Mouse (Mus musculus): Measurements from ENCODE around the gene Dlg1.
A peak's percentile ranks its signal among the peaks of the same experiment; 100 is the strongest.
"Not testable (repeated sequence)": the region's sequence is repeated elsewhere in the genome, so short reads cannot be mapped to it uniquely, and the experiment has no call there.

Dlg1 gene

DNA sequence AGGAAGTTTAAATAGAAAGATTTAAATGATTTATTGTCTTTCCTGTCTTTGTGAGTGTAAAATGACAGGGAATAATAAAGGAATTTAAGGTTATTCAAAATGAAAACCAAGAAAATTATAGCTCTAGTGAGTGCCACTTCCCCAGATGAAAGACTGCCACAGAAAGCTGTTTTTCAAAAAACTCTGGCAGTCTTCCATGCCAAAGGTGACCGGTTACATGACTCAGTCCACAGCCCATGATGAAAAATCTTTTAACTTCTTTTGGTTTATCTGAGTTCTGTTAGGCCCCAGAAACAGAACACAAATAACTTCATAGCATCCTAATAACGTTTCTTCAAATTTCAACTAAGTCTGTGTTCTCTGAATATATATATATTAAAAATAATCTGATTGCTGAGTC, 7.7 kb upstream of the Dlg1 start:
- DNase-seq (ENCODE audit: low spot score in 2 of 2), result no peak

DNA sequence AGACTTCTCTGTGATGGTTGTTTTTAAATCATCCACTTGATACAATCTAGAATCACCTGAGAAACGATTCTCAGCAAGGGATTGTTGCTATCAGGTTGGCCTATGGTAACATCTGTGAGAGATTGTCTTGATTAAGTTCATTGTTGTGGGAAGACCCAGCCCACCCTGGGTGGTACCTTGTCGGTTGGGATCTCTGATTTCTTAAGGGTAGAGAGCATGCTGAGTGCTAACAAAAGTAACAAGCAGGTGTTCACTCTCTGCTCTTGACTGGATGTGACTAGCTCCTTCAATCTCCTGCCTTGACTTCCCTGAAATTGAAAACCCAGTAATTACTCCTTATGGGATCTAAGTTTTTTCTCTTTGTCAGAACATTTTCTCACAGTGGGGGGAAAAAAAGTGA, 5.7 kb upstream of the Dlg1 start:
- no peak for DNase-seq (ENCODE audit: low spot score in 2 of 2)

DNA sequence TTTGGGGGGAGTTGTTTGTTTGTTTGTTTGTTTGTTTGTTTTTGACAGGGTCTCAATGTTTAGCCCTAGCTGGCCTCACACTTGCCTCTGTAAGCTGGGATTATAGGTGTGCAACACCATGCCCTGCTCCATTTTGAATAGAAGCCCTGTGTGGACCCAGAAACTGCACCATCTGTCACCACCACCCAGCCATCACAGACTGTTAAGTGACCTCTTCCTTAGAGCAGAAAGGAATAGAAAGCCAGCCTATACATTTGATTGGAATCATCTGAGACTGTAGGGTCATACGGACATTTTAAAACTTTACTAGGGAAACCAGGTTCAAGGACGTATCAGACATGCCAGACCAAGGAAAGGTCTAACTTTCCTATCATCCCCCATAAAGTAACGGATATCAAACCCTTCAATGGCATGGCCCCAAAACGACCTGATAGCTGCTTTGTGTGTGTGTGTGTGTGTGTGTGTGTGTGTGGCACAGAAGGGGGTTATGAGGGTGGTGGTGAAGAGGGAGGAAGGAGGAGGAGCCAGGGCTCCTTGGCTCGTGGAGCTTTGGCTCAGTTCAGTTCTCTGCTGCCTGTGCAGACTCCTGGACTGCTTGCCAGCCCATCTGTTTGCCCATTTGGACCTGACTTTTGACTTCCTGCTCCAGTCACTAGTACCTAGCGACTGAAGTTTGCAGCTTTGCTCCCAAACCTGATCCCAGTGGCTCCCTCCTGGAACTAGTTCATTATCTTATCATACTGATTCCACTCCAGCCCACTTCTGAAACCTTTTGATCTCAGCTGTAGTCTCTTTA, 4.5 kb upstream of the Dlg1 start:
- DNase-seq (ENCODE audit: low spot score in 2 of 2), result no peak

DNA sequence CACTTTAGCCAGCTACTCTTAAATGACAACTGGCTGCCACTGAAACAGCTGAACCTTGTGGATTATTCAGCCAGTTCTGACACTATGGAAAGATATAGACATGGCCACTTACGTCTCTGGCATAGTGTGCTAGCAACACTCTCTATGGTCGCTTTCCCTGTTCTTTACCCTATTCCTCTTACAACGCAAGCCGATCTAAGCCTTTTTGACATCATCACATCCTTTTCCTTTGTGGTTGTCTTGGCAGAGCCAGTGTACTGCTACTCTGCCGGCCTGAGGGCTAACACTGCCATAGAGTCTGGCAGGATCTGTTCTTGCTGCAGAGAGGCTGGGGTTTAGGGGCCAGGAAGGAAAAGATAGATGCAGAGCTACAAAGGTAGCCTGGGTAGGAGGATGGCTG, 3.8 kb upstream of the Dlg1 start:
- DNase-seq (ENCODE audit: low spot score in 2 of 2), result no peak

DNA sequence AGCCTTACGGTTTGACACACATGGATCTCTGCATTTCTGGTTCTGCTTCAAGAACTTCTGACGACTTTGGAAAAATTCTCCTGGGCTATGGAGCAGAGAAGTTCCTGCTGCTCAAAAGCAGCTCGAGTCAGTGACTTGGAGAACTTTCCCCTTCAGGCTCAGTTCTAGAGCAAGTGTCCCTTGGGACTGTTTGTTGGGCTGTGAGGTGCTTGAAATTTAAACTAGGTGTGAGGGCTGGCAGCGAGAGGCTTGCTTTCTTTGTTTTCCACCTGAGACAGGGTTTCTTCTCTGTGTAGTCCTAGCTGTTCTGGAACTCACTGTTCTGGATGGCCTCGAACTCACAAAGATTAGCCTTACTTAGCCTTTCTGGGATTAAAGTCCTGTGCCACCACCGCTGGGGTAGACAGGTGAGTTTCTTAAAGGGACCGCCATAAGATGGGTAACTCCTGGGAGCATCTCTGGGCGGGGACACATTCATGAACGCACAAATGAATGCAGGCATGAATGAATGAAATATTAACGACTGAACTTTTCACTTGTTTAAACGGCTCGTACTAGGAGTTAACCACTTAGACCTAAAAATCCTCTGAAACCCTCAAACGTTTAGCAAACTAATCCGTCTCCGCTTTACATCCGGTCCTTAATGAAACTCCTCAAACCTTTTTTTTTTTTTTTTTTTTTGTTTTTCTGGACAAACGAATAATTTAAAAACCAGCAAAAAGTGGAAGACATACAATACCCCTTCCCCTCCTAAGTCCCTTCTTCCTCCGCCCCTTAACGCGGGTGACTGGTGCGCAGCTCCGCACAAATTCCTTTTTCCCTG, 476 bp upstream of the Dlg1 start:
- DNase-seq (ENCODE audit: low spot score in 2 of 2), result no peak

DNA sequence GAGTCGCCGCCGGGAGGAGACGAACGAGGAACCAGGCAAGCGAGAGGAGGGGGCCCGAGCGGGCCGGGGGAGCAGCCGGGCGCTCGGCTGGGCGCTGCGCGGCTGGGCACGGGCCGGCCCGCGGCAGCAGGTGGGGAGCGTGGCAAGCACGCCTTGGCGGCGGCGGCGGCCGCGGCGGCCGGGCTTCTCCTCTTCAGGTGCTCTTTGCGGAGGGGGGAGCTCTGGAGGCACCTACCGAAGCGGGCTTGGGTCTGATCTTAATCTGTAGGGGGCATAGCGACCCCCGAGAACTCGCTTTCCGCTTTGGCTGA, 999 bp downstream of the Dlg1 start:
- peak in 1 of 2 experiments; percentile 12 for DNase-seq (ENCODE audit: low spot score in 2 of 2)

DNA sequence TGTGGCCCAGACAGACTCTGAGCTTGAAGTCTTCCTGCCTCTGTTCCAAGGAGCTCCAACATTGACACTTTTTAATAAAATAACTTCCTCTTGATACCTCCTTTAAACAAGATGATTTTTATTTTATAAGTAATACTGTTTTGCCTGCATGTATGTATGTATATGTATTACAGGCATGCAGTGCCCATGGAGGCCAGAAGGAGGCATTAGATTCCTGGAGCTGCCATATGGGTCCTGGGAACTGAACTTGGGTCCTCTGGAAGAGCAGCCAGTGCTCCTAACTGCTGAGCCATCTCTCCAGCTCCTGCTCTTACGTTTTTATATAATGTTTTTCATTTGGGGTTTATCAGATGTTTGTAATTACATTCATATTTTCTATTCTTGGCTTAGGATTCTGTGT, 9.0 kb downstream of the Dlg1 start:
- no peak for DNase-seq (ENCODE audit: low spot score in 2 of 2)

DNA sequence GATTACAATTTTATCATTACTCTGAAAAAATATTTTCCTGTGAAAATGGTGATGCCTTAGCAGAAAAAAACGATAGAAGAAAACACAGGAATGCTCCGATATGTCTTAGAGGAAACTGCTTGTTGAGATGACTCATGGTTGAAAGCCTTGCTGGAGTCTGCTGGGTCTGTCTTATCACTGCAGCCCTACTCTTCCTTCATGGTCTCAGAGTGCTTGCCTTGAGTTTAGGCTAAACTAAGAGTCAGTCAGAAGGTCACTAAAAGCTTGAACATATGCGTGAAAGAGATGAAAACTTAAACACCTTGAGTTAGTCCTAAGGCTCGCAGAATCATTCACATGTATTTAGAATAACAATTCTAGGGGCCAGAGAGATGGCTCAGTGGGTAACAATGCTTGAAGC, 14.2 kb downstream of the Dlg1 start:
- no peak for DNase-seq (ENCODE audit: low spot score in 2 of 2)

DNA sequence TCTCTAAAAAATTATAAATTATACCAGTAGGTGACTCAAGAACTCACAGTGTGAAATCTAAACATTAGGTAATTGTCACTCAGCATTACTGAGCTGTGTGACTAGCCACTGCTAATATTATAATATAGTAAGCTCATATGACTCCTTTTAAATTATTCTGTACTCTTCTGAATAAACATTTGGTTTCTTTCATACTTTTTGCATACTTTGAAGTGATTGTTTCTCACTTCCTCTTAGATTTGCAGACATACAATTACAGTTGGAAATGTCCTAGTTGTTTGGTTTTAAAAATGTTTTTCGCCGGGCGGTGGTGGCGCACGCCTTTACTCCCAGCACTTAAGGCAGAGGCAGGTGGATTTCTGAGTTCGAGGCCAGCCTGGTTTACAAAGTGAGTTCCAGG, 19.0 kb downstream of the Dlg1 start:
- no peak for DNase-seq (ENCODE audit: low spot score in 2 of 2)

DNA sequence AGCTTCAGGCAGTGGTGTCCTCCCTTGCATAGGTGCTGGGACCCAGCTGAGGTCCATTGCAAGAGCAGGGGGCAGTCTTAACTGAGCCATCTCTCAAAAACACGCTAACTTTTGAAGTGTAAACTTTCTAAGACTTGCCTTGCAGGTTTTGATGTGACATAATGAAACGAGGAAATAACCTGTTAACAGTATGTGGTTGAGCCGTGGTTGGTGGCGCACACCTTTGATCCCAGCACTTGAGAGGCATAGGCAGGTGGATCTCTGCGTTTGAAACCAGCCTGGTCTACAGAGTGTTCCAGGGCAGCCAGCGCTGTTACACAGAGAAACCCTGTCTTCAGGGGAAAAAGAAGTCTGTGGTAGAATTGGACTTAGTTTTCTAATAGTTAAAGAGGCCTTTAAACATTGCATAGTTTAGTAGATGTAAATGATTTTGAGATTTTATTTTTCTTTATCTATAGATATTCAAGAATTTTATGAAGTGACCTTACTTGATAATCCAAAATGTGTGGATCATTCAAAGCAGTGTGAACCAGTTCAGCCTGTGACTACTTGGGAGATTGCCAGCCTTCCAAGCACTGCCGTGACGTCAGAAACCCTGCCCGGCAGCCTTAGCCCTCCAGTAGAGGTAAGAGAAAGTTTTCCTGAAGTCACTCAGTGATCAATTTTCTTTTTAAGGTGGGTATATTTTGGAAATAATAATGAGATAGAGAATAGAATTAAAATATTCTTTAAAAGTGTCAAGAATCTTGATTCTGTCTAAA, 20.6 kb downstream of the Dlg1 start:
- no peak for DNase-seq (ENCODE audit: low spot score in 2 of 2)

DNA sequence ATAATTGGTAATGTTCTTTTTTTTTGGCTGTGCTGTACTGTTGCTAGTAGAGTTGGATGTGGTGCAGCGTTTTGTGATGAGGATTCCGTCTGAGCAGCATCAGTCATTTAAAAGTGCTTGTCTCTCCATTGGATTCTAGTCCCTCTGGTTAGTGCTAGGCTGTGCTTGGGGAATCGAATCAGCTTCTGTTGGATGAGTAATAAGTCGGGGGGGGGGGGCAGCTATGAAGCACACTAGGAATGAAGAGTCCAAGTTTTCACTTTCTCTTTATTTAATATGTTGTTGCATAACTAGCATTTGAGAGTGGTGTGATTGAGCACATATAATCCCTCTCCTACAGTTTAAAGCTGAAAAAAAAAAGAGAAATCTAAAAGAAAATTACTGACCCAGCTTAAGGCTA, 21.5 kb downstream of the Dlg1 start:
- no peak for DNase-seq (ENCODE audit: low spot score in 2 of 2)

DNA sequence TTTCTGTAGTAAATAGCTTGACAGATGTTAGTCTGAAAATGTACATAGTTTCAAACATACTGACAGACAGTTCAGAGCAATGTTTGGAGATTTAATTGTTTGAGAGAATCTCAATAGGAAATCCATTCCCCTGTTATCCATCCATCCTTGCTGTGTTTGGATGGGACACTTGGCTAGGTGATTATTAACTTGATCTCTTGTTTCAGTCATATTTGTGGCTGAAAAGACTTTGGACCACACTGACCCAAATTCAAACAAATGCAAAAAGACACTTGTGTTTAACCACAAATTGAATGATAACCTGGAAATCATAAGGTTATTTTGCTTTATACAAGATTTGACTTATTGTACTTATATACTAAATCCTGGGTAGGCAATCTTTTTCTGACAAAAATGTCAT, 24.5 kb downstream of the Dlg1 start:
- no peak for DNase-seq (ENCODE audit: low spot score in 2 of 2)

DNA sequence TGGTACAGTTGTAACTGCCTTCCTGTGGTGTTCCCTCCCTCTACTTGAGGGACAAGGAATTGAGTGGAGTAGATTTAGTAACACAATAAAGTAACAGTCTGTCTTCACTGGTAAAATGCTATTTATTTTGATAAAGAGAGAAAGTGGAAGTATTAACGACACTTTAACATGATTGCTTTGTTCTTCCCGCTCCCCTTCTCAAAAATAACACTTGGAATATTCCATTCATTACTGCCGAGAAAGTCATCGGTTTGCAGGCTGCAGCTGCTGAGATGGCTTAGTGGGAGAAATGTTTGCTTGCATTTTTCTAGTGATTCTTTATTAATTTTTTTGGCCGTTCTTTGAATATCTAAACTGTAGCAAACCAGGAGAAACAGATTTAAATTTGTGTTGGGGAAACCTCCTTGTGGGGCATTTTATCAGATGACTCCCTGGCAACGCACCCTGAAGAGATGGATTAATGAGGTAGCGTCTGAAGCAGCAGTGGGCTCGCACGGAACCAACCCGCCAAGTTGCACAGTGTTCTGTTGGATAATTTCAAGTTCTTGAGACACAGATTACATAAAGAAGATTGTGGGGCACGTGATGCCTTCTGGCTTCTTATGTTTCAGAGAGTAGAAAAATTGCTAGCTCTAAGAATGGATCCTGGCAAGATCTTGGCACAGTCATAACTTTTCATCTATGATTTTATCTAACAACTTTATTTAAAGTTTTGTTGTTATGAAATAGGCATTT, 32.2 kb downstream of the Dlg1 start:
- DNase-seq (ENCODE audit: low spot score in 2 of 2), result no peak

DNA sequence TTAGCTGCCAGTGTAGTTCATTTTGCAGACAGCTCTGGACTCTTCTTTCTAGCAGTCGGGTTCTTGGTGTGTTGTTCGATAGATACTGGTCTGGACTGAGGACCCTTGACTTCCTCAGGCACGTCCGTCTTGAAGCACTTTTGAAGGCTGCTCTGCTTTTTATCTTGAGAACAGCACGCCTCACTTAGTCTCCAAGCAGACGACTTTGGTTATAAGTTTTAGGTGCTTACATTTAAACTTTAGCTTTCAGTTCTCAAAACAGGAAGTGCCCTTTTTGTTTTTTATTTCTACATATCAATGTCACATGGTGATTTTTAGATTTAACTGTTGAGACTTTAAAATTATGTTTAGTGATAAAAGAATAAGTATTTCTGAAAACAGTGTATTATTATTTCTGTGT, 33.1 kb downstream of the Dlg1 start:
- no peak for DNase-seq (ENCODE audit: low spot score in 2 of 2)

DNA sequence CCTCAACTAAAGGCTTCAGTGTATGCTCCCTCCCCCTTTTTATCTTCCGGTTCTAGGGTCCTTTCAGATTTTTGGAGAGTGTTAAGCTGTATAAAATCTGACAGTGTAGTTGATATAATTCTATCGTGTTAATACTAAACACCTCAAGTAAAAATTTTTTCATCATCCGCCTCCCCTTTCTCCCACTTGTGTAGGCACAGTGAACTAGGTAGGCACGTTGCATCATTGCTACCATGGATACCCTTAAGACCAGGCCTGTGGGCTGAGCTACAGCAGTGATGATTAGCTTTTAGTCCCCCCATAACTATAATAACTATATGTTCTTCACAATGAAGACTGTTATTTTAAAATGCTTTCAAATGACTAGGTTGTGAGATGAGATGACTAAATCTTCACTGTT, 34.1 kb downstream of the Dlg1 start:
- DNase-seq (ENCODE audit: low spot score in 2 of 2), result no peak

DNA sequence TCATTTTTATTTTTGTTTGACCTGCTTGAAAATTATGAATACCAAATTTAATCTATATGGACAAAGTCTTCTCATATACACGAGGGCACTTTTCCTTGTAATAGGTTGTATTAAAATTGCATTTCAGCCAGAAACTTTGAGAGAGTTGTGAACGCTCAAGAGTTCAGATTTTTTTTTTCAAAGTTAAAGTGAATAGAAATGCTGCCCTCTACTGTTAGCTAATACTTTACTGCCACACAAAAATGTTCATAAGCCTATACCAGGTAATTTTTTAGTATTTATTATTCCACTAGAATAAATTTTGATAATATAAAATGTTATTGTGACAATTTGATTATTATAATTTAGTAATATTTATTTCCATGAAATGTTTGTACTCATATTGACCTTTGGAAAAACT, 42.0 kb downstream of the Dlg1 start:
- DNase-seq (ENCODE audit: low spot score in 2 of 2), result no peak

DNA sequence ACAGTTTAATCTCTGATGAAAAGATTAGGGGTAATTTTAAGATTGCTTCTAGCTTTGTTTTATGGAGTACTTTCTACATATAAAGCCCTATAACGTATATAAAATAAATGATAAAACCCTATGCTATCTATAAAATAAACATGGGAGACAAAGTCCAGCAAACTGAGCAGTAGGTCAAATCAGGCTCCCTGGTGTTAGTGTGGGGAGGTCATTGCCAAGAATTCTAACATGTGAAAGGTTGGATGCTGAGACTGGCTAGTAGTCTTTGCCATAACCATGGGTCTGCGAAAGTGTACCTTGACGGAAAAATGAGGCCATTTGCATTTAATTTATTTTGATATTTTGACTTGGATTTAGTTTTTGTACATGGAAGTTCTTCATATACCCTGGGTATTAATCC, 42.7 kb downstream of the Dlg1 start:
- DNase-seq (ENCODE audit: low spot score in 2 of 2), result no peak

DNA sequence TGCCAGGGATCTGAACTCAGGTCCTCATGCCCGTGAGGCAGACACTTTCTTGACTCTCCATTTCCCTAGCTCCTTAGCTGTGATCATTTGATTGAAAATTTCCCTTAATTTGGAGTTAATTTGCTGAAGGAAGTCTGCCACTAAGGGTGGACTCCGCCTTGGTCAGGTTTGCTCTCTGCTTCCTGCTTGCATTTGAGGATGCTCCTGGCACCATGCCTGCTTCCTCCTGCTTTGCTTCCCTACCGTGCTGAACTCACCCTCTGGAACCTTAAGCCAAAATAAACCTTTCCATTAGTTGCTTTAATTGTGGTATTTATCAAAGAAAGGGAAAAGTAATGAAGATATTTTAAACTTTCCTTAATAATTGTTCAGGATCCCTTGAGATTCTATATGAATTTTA, 44.1 kb downstream of the Dlg1 start:
- no peak for DNase-seq (ENCODE audit: low spot score in 2 of 2)

DNA sequence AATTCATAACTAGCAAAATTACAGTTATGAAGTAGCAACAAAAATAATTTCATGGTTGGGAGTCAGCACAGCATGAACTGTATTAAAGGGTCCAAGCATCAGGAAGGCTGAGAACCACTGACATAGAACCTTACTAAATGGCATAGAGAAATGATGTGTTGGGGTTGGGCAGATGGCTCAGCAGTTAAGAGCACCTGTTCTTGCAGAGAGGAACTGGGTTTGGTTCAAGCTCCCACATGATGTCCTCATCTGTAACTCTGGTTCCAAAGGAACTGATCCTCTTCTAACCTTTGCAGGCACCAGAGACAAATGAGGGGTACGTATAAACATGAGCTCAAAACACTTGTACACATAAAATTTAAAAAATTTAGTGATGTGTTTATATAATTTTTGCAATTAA, 59.7 kb downstream of the Dlg1 start:
- no peak for DNase-seq (ENCODE audit: low spot score in 2 of 2)

DNA sequence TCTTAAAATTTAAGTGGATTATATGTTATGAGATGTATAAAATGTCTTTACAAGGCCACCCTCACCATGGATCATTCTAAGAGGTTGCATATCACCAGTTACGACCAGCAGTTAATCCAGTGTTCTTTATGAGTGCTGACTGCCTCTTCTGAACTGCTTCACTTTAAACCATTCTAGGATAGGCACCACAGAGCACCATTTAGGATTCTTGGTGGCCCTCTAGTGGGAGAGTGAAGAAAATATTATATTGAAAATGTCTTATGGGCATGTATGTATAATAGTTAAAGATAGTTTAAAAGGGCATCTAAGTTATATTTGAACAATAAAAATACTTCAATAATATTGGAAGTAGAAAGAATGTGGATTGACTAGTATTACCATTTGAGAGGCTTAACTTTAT, 60.9 kb downstream of the Dlg1 start:
- no peak for DNase-seq (ENCODE audit: low spot score in 2 of 2)

DNA sequence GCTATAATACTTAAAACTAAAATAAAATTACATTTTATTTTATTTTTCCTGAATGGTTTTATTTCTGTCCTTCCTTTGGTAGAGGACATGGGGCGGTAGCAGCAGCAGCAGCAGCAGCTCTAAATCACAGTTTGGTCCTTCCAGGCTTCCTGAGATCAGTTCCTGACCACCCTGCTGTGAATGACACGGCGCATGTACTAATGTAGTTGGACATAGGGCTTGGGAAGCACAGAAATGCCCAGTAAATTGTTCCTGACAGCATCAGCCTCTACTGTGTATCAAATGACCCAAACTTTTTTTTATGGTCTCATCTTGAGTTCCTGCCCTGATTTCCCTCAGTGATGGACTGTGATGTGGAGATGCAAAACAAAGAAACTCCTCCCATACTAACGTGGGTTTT, 61.6 kb downstream of the Dlg1 start:
- DNase-seq (ENCODE audit: low spot score in 2 of 2), result no peak

DNA sequence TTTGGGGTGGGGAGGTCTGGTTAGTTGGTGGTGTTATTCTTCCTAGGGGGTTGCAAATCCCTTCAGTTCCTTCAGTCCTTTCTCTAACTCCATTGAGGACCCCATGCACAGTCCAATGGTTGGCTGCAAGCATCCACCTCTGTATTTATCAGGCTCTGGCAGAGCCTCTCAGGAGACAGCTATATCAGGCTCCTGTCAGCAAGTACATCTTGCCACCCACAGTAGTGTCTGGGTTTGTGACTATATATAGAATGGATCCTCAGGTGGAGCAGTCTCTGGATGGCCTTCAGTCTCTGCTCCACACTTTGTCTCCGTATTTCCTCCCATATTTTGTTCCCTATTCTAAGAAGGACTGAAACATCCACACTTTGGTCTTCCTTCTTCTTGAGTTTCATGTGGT, 67.7 kb downstream of the Dlg1 start:
- DNase-seq (ENCODE audit: low spot score in 2 of 2), result not testable (repeated sequence)
